Mouse (Mus musculus): ENCODE measurements around the gene Gm20683. TPM values are rescaled to one million over a fixed set of nuclear protein-coding genes. Genes with fewer than 3 reads are reported as not detected.
"Not testable (repeated sequence)": the region's sequence is repeated elsewhere in the genome, so short reads cannot be mapped to it uniquely, and the experiment has no call there.

The Gm20683 gene
- total RNA-seq, 2 experiments from 2014 or later = 2.2 to 3.3 TPM

DNA sequence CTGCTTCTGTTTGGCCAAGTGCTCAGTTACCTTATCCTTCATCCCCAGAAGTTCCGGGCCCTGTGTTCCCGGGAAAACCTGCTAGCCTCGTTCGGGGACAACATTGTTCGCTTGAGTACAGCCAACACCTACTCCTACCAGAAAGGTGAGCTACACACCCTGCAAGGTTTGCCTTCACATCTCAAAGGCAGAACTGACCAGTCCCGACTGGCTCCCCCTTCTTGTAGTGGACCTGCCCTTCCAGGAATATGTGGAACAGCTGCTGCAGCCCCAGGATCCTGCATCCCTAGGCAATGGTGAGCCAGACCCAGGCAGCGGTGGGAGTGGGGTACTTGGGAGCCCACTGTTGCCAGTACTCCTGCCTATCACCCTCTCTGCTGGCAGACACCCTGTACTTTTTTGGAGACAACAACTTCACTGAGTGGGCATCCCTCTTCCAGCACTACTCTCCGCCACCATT is 12.0 kb downstream of the Gm20683 start:
- intact Hi-C loops (cut with DNase I) = no loop called here

DNA sequence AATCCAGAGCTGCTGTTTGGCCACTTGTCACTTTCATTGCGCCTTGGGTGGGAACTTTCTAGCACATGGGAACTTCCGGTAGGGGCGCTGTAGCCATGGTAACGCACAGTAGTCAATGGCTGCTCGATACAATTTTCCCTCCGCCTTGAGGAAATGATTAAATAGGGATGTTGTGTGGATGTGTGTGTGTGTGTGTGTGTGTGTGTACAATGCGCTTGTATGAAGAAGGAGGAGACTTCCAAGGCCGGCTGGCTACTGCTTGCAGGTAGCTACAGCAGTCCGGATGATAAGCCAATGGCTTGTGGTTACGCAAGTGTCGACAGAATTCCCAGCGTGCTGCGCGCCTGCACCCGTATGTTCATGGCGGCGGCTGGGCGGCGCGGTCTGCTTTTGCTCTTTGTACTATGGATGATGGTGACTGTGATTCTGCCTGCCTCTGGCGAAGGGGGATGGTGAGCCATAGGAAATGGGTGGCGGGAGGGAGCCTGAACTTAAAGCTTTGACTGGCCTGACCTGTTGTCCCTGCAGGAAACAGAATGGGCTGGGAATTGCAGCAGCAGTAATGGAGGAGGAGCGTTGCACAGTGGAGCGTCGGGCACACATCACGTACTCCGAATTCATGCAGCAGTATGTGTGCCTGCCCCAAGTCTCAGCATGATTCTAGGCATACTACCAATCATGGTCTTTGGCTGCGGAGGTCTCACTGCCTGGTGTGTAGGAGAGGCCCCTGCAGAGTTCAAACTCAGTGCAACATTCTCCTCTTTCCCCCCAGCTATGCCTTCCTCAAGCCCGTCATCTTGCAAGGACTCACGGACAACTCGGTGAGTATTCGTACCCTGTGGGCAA is 12.6 kb downstream of the Gm20683 start, which contains the start of gene Jmjd8:
Gene Jmjd8, plus strand, starts transcription at position 156 of the 846 bp plus-strand sequence.
- intact Hi-C loops (cut with DNase I) = no loop called here
- peak; percentile 75 to 78 for DNase-seq

More for the DNA sequence above, 12.0 kb downstream of the Gm20683 start:
- DNase-seq = no peak

DNA sequence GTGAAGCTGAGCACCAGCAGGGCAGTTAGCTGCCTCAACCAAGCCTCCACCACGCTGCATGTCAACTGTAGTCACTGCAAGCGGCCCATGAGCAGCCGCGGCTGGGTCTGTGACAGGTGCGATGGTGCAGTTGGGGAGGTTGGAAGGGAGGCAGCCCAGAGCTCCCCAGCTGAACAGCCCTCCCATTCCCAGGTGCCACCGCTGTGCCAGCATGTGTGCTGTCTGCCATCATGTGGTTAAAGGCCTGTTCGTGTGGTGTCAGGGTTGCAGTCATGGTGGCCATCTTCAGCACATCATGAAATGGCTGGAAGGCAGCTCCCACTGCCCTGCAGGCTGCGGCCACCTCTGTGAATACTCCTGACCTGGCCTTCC is 13.4 kb downstream of the Gm20683 start:
- intact Hi-C loops (cut with DNase I) = no loop called here
- DNase-seq = no peak

DNA sequence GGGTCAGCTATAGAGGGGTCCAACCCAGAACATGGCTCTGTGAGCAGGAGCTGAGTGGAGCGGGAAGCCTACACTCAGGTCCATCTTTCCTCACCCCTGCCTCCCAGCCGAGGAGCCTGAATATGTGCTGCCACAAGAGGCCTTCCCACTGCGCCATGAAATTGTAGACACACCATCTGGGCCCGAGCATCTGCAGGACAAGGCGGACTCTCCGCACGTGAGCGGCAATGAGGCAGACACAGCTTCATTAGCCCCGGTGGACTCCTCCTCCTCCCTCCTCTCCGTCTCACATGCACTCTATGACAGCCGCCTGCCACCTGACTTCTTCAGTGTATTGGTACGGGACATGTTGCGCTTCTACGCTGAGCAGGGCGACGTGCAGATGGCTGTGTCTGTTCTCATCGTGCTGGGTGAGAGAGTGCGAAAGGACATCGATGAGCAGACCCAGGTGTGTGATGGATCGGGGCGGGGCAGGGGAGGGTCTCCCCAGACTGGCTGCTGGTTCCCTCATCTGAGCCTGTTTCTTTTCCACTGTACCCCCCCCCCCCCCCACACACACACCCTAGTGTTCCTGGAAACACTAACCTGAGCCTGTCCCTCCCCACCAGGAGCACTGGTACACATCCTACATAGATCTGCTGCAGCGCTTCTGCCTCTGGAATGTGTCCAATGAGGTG is 13.9 kb downstream of the Gm20683 start:
- no peak for DNase-seq
- intact Hi-C loops (cut with DNase I) = no loop called here

DNA sequence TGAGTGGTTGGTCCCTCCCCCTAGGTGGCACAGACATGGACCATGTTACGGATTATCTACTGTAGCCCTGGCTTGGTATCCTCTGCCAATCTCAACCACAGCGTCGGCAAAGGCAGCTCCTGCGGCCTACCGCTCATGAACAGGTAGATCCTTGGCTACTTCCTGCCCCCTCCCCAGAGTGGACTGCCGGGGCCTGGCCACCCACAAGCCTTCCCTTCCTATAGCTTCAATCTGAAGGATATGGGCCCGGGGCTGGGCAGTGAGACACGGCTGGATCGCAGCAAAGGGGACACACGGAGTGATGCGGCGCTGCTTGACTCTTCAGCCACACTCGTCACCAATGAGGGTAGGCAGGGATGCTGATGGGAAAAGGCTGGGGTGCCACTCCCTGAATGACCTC is 14.6 kb downstream of the Gm20683 start:
- DNase-seq = no peak
- intact Hi-C loops (cut with DNase I) = no loop called here

DNA sequence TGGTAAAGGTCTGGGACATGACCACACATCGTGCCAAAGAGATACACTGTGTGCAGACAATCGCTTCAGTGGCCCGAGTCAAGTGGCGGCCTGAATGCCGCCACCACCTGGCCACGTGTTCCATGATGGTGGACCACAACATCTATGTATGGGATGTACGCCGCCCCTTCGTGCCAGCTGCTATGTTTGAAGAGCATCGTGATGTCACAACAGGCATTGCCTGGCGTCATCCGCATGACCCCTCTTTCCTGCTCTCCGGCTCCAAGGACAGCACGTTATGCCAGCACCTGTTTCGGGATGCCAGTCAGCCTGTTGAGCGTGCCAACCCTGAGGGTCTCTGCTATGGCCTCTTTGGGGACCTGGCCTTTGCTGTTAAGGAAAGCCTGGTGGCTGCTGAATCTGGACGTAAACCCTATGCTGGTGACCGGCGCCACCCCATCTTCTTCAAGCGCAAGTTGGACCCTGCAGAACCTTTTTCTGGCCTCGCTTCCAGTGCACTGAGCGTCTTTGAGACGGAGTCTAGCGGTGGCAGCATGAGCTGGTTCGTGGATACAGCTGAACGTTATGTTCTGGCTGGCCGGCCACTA is 15.5 kb downstream of the Gm20683 start:
- intact Hi-C loops (cut with DNase I) = no loop called here
- no peak for DNase-seq

DNA sequence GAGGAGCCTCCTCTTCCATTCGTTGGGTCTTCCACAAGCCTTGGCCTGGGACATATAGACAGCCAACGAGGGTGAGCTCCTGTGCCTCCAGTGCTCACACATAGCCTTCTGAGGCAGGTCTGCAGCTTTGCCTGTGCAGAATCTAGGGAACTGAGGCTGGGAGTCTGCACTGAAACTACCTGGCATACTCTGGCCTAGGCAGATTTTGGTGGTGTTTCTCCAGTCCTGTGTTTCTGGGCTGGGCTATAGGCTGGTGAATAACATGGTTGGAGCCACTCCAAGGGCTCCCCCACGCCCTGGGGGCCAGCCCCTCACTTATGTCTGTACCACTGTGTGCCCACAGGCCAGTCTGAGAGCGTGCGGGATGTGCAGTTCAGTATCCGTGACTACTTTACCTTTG is 16.3 kb downstream of the Gm20683 start:
- DNase-seq = no peak
- intact Hi-C loops (cut with DNase I) = no loop called here

DNA sequence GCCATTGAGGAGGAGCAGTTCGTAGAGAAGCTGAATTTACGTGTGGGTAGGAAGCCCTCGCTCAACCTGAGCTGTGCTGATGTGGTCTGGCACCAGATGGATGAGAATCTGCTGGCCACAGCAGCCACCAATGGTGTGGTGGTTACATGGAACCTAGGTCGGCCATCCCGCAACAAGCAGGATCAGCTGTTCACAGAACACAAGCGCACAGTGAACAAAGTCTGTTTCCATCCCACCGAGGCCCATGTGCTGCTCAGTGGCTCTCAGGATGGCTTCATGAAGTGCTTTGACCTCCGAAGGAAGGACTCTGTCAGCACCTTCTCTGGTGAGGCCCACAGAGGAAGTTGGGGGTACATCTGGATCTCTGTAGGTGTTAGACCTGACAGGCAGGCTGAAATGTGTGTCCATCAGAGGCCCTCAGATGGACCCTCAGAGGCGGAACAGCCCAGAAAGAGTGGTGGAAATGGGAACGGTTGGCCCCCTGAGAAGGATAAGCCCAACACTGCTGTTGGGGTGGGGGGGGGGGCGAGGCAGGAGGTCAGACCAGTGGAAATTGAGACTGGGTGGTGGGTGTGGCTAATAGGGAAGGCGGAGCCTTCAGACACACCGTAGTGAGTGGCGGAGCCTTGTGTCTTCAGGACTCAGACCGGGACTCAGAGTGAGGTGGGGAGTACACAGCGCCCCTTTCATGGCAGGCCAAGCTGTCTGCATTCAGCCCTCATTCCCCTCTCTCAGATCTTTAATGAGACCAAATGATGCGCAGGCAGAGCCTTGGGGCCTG is 17.0 kb downstream of the Gm20683 start:
- intact Hi-C loops (cut with DNase I) = no loop called here

DNA sequence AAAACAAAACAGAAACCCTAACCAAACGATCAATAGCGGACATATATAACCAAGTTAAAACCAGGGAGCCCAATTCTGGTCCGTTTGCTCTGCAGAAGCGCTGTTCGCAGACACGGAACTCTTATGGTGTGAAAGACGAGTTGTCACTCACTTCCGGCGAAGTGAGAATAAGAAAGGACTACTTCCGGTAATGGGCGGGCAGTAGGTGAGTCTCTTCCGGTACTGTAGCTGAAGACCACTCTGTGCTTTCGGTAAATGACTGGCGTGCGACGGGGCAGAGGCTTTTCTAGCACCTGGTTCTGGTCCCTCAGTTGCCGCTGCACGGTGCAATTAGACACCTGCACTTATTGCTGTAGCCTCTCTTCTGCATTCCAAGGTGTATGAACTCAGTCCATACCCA is 18.1 kb downstream of the Gm20683 start, which contains the start of gene Wdr24:
Gene Wdr24, plus strand, starts transcription at position 176 of the 400 bp plus-strand sequence.
- DNase-seq = peak; percentile 72 to 83
- intact Hi-C loops (cut with DNase I) = no loop called here

More for the DNA sequence above, 17.0 kb downstream of the Gm20683 start:
- DNase-seq = peak in 1 of 2 experiments; percentile 1

DNA sequence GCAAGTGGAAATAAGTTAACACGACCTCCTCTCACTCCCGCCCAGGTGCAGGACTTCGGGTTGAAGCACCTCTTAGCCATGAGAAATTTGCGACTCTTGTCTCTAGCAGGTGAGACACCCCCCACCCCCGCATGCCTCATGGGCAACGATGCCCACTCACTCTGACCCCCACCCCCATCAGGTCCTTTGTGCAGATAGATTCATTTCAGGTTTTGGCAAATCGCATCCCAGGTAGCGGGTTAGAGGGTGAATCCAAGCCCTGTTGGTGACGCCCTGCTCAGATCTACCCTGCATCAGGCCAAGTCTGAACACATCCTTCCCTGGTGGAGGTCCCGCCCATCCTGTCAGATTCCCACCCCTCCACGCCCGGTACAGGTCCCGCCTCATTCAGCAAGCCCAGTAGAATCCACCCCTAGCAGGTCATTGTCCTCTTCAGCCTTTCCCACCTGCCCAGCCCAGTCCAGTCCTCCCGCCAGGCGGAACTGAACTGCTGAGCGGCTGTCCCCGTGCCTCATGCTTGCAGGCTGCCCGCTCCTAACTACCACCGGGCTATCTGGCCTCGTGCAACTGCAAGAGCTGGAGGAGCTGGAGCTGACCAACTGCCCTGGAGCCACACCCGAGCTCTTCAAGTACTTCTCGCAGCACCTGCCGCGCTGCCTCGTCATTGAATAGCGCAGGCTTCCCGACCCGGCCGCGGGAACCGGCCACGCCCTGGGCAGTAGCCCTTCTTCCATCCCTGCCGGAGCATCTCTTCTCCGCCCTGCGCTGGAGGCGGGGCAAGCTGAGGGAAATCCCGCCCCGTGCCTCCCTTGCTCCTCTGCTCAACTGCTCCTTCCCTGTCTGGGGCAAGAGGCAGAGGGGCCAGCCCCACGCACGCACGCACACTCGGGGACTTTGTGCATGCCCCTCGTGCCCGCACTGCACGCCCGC is 22.4 kb downstream of the Gm20683 start:
- DNase-seq = no peak
- intact Hi-C loops (cut with DNase I) = no loop called here

DNA sequence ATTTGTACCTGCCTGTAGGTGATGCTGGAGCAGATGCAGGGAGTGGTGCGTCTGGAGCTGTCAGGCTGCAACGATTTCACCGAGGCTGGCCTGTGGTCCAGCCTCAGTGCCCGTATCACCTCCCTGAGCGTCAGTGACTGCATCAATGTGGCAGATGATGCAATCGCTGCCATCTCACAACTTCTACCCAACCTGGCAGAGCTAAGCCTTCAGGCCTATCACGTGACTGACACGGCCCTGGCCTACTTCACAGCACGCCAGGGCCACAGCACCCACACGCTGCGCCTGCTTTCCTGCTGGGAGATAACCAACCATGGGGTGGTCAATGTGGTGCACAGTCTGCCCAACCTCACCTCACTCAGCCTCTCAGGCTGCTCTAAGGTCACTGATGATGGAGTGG is 23.9 kb downstream of the Gm20683 start:
- no peak for DNase-seq
- intact Hi-C loops (cut with DNase I) = no loop called here

DNA sequence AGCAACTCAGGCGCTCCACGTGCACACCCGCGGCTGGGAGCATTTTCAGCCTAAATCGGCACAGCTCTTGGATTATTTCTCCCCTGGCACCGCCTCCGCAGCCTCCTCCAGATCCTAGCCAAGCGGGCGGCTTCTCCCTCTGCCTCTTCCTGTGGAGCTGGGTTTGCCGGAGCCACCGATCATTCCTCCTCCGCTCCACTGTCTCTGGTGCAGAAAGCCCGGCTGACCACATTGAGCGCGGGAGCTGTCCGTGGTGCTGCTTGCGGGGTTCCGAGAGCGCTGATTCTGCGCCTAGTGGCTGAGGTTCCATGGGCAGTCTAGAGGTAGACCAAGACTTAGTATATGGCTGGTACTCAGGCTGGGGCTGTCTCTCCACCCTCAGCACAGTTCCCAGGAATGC is 28.1 kb downstream of the Gm20683 start:
- intact Hi-C loops (cut with DNase I) = no loop called here
- DNase-seq = peak; percentile 78 to 88

DNA sequence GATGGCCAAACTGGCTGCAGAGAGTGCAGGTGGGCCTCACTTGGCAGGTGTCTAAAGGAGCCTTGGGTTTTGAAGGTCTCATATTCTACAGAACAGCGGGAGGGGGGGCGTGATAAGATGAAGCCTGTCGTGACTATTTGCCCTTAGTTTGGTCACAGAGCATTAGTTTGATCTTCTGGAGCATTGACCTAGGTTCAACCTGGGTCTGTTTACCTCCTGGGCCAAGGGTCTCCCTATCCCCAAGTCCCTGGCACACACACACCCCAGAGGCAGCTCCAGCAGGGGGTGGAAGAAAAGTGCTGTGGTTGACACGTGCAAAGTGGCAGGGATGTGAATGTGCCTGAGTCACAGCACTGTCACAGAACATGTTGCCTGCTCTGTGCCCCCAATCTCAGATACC is 30.7 kb downstream of the Gm20683 start:
- intact Hi-C loops (cut with DNase I) = no loop called here
- no peak for DNase-seq

DNA sequence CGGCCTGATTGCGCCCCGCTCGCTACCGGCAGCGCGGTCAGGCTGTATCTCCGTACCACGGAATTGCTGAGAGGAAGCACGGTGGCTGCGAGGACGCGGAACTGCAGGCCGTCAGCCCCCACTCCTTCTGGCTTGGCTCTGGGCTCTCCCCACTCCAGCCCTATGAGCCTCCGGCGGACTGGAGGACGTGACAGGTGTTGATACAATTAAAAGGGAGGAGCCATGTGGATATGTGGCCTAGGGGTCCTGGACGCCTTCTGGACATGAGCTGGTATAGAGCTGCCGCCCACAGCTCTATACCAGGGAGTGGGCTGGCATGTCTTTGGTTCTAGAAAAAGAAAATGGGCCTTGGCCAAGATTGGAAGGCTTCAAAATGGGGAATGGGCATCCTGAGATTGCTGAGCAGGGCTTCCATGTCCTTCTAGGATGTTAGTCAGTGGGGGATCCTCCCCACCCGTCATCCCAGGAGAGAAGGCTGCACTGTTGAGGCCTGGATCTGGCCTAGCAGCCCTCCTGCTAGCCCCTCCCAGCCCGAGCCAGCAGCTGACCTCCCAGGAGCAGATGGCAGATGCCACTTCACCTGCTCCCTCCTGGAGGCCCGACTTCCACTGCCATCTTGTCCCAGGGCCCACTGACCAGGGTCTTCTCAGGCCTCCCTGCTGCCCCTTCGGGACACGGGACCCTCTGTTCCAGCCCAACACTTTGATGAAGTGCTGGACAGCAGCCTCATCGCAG is 31.8 kb downstream of the Gm20683 start:
- intact Hi-C loops (cut with DNase I) = no loop called here
- no peak for DNase-seq

DNA sequence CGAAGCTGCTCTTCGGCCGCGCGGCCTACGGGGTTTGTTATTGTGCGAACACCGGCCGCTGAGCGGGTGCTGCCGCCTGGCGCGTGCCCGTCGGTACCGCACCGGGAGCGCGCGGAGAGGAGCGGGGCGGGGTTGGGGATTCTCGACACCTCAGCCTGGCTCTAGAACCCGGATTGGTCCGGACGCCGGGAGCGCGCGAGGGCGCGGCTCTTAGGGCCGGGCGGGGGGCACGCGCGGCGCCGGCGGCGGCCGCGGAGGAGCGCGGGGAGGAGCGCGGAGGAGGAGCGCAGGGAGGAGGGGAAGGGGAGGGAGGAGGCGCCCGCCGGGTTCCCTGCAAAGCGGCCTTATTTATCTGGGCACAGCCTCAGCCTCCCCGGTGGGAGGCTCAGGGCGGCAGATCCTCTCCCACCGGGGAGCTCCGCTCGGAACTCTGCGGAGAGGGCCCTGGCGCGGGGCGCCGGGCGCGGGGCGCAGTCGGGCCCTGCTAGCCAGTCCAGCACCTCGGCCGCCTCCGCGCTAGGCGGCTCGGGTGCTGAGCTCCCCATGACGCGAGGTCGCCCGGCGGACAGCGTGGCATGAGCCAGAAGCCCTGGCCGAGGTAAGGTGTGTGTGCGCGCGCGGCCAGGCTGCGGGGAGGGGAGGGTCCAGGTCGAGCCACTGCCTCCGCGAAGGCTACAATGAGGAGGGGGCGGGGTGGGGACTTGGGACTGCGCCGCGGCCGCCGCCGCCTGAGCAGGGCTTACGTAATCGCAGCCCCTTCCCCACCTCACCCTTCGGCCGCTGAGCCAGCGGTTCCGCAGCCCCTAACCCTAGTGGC is 32.6 kb downstream of the Gm20683 start, which contains the start of gene Fbxl16:
Gene Fbxl16, plus strand, starts transcription at position 297 of the 817 bp plus-strand sequence.
- intact Hi-C loops (cut with DNase I) = no loop called here

DNA sequence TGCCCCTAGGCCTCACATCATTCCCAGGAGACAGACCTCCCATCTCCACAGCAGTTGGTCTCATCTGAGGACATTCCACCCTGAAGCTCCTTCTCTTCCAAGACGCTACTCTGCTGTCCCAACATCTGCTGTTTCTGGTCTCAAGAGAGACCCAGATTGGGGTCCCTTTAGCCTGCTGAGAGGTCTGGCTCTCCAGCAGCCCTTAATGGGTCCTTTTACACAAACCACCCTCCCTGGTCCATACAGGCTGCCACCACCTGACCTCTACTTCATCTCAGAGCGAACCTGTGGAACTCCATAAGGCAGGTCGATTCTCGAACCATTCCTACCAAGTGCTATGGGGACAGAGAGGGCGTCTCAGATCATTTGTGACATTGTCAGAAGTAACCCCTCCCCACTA is 33.5 kb downstream of the Gm20683 start:
- DNase-seq = no peak
- intact Hi-C loops (cut with DNase I) = no loop called here

More for the DNA sequence above, 32.6 kb downstream of the Gm20683 start, which contains the start of gene Fbxl16:
- peak; percentile 55 to 64 for DNase-seq

DNA sequence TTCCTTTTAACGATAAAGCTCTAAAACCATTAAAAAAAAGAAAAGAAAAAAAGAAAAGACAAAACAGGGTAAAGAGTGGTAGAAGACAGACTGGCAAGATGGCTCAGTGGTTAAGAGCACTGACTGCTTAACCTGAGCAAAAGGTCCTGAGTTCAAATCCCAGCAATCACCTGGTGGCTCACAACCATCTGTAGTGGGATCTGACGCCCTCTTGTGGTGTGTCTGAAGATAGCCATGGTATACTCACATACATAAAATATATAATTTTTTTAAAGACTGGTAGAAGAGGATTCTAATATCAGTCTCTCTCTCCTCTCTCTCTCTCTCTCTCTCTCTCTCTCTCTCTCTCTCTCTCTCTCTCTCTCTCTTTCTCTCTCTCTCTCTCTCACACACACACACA is 34.1 kb downstream of the Gm20683 start:
- DNase-seq; intact Hi-C loops (cut with DNase I): not testable (repeated sequence)

DNA sequence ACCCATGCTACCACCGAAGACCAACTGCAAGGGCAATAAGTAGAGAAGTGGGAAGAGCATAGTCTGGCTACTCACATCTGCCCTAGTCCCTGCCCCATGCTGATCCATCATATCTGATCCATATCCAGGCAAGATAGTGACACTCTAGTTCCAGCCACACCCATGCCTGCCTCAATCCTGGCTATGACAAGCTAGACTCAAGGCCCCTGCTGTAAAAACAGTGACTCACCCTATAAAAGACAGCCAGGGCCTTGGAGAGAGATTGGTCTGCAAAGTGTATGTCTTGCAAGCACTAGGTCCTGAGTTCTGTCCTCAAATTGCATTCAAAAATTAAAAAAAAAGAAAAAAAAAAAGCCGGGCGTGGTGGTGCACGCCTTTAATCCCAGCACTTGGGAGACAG is 35.1 kb downstream of the Gm20683 start:
- intact Hi-C loops (cut with DNase I) = no loop called here
- DNase-seq = no peak

Data from heart, postnatal 36 days (tissue).